Mouse (Mus musculus) embryonic facial prominence, embryonic 15.5 days (tissue): ENCODE results near the gene Ccin. TPM values are rescaled to one million over a fixed set of nuclear protein-coding genes. Genes with fewer than 3 reads are reported as not detected.

ENCODE experiments used
- ATAC-seq: fragments of 200-750 bp; cut with Nextera tagmentation; 2 replicates; pipeline ENCODE4 v1.8.0; 2017; ENCODE audit warnings: low read depth, moderate TSS enrichment; ENCODE audit not compliant: insufficient number of reproducible peaks, low FRiP score, low TSS enrichment
- H3K27ac ChIP-seq: fragments of 300-500 bp; sonication (generic); replicated peaks from 2 replicates; pipeline ENCODE4 v1.5.1; 2015; ENCODE audit warnings: mild to moderate bottlenecking, inconsistent platforms
- H3K27me3 ChIP-seq: fragments of 300-500 bp; sonication (generic); 2 replicates; pipeline ENCODE4 v1.6.1; 2015; ENCODE audit warnings: inconsistent platforms
- H3K36me3 ChIP-seq: fragments of 300-500 bp; sonication (generic); 2 replicates; pipeline ENCODE4 v1.6.1; 2015; ENCODE audit warnings: mild to moderate bottlenecking, inconsistent platforms
- H3K4me1 ChIP-seq: fragments of 300-500 bp; sonication (generic); 2 replicates; pipeline ENCODE4 v1.6.1; 2015; ENCODE audit warnings: inconsistent platforms
- H3K4me2 ChIP-seq: fragments of 300-500 bp; sonication (generic); replicated peaks from 2 replicates; pipeline ENCODE4 v1.6.1; 2015; ENCODE audit warnings: mild to moderate bottlenecking, inconsistent platforms
- H3K4me3 ChIP-seq: fragments of 300-500 bp; sonication (generic); replicated peaks from 2 replicates; pipeline ENCODE4 v1.5.1; 2015; ENCODE audit warnings: mild to moderate bottlenecking, inconsistent platforms
- H3K9ac ChIP-seq: fragments of 300-500 bp; sonication (generic); 2 replicates; pipeline ENCODE4 v1.6.1; 2015; ENCODE audit warnings: inconsistent platforms
- H3K9me3 ChIP-seq: fragments of 300-500 bp; sonication (generic); replicated peaks from 2 replicates; pipeline ENCODE4 v1.6.1; 2016; ENCODE audit warnings: inconsistent platforms
- WGBS: fragments of 180-500 bp; shearing (Covaris S2); methylation state at CpG from one replicate; pipeline ENCODE4 v1.1.7; 2015; 5-methylcytosine and 5-hydroxymethylcytosine counted together
- polyA plus RNA-seq: library from polyadenylated mRNA; unstranded; fragments of >200 nt; fragmentation: Nextera tagmentation; extraction: Ambion mirVana; gene quantifications from 2 replicates; pipeline ENCODE4 v1.2.1, GENCODE M21; 2015

The Ccin gene
- polyA plus RNA-seq, 1 experiment from 2014 or later = not detected

- H3K27ac ChIP-seq = no peak overlapping the region
- peaks cover 31% of the 10 kb centered on the region for H3K4me1 ChIP-seq
- H3K27me3 ChIP-seq = no peaks in the 10 kb centered on the region
- H3K36me3 ChIP-seq = no peaks in the 10 kb centered on the region
- no peaks in the 10 kb centered on the region for H3K9me3 ChIP-seq
- WGBS = 58% methylated on average over 2 of the region's 2 CpGs
- H3K4me3 ChIP-seq = no peak overlapping the region
- ATAC-seq = no peak
- no peak overlapping the region for H3K4me2 ChIP-seq
- H3K9ac ChIP-seq = no peak overlapping the region
Observed at GRCm38 (mm10) chr4:43964326-43964833, 18.9 kb upstream of the Ccin start.

GRCm38 (mm10) chr4:43964951-43965684 is 18.2 kb upstream of the Ccin start:
- H3K4me2 ChIP-seq = no peak overlapping the region
- no peaks in the 10 kb centered on the region for H3K27me3 ChIP-seq
- no peak overlapping the region for H3K27ac ChIP-seq
- H3K4me3 ChIP-seq = no peak overlapping the region
- no peak for ATAC-seq
- H3K4me1 ChIP-seq = peaks cover 33% of the 10 kb centered on the region
- no peaks in the 10 kb centered on the region for H3K9me3 ChIP-seq
- no peaks in the 10 kb centered on the region for H3K36me3 ChIP-seq
- no peak overlapping the region for H3K9ac ChIP-seq
- WGBS = 34% methylated on average over 4 of the region's 4 CpGs

DNA sequence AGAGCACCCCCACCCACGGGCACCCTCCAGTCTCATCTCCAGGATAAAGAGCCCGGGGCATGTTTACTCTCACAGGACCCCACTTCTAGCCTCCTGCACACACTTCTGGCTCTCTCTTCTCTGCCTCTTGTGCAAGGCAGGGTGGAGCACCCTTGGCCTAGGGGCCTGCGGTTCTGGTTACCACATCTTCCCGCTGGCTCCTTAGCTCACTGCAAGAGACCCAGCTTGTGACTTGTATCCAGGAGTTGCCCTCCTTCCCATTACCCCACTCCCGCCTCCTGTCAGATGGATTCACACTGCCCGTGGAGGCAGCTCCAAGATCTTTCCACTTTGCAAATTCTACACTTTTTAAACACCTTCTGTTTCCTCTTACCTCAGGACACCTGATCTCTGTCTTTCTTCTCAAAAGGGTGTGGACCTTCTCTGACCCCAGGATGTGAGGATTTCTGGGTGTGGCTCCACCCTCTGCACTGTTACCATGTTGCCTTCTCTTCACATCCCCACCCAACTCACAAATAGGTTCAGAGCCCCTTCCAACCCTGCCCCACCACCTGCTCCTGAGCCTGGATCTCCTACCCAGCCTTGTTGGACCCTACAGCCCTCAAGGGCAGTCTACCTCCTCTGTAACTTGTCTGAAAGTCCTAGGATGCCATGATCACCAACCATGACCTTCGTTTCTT is 17.3 kb upstream of the Ccin start:
- Histone ChIP-seq H3K4me2 (no peak overlapping the region), H3K9ac (no peak overlapping the region), H3K27me3 (no peaks in the 10 kb centered on the region), H3K36me3 (0 out of 2 replicates have a peak, but pooled peaks cover 3% of the 10 kb centered on the region), H3K4me3 (no peak overlapping the region), H3K27ac (no peak overlapping the region), H3K4me1 (peaks cover 33% of the 10 kb centered on the region), H3K9me3 (no peaks in the 10 kb centered on the region)
- WGBS = 69% methylated on average over 7 of the region's 7 CpGs
- ATAC-seq = no peak

GRCm38 (mm10) chr4:43968650-43969049 is 14.6 kb upstream of the Ccin start:
- Histone ChIP-seq H3K4me2 (no peak overlapping the region; the same call in 1 of the 2 replicates), H3K27me3 (no peaks in the 10 kb centered on the region), H3K4me3 (no peak overlapping the region), H3K36me3 (0 out of 2 replicates have a peak, but pooled peaks cover 3% of the 10 kb centered on the region), H3K4me1 (peaks cover 46% of the 10 kb centered on the region), H3K9me3 (no peaks in the 10 kb centered on the region), H3K9ac (no peak overlapping the region), H3K27ac (no peak overlapping the region)
- WGBS = 40% methylated on average over 13 of the region's 13 CpGs
- no peak for ATAC-seq

DNA sequence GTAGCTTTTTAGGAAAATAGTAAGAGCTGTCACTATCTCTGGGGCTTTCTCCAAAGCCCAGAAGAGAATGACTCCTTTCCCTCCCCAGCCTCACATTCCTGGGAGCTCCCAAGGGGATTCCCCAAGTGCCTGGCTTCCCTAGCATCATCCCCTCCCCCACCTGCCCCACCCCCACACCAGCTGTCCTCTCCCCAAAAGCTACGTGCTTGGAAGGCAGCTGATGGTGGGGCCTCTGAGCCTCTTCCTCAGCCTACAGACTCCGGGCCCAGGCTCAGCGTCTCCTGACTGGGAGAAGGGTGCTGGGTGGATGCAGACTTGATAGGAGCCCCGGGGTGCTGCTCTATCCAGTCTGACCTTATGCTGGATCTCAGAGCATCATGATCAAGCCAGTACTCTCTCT is 13.9 kb upstream of the Ccin start:
- H3K9me3 ChIP-seq = no peaks in the 10 kb centered on the region
- H3K36me3 ChIP-seq = 0 out of 2 replicates have a peak, but pooled peaks cover 3% of the 10 kb centered on the region
- H3K9ac ChIP-seq = no peak overlapping the region
- H3K4me2 ChIP-seq = no peak overlapping the region
- peaks cover 39% of the 10 kb centered on the region for H3K4me1 ChIP-seq
- WGBS = 20% methylated on average over 4 of the region's 4 CpGs
- no peak for ATAC-seq
- H3K27ac ChIP-seq = no peak overlapping the region
- H3K4me3 ChIP-seq = no peak overlapping the region
- no peaks in the 10 kb centered on the region for H3K27me3 ChIP-seq

- H3K4me1 ChIP-seq = peaks cover 30% of the 10 kb centered on the region
- H3K9ac ChIP-seq = no peak overlapping the region
- no peak overlapping the region for H3K4me3 ChIP-seq
- no peak overlapping the region for H3K4me2 ChIP-seq
- 84% methylated on average over 20 of the region's 20 CpGs for WGBS
- no peaks in the 10 kb centered on the region for H3K27me3 ChIP-seq
- 0 out of 2 replicates have a peak, but pooled peaks cover 3% of the 10 kb centered on the region for H3K36me3 ChIP-seq
- H3K27ac ChIP-seq = no peak overlapping the region
- ATAC-seq = no peak
- no peaks in the 10 kb centered on the region for H3K9me3 ChIP-seq
Observed at GRCm38 (mm10) chr4:43970393-43971330, 12.6 kb upstream of the Ccin start.

DNA sequence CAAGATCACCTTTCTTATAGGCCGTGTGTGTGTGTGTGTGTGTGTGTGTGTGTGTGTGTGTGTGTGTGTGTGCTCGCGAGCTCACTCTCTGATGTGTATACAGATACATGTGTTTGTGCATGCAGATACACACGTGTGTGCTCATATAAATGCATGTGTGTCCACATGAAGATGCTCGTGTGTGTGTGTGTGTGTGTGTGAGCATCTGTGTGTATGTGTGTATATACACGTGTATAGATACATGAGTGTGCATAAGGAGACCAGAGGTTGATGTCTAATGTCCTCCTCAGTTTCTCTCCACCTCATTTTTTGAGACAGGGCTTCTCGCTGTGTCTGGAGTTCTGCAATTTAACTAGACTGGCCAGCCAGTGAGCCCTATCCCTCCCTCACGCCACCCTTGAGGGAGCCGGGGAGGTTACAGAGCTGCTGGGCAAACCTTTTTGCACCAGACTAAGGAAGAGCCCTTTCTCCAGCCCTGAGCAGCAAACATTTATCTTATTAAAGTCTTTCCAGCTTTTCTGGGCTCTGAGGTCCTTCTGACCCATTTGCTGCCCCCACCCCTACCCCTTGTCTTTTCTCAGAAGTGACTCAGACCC is 11.6 kb upstream of the Ccin start:
- Histone ChIP-seq H3K36me3 (0 out of 2 replicates have a peak, but pooled peaks cover 3% of the 10 kb centered on the region), H3K4me1 (peaks cover 30% of the 10 kb centered on the region), H3K27me3 (no peaks in the 10 kb centered on the region), H3K9ac (no peak overlapping the region), H3K4me3 (no peak overlapping the region), H3K4me2 (peak overlapping the region; percentile 22; the same call in 1 of the 2 replicates), H3K9me3 (no peaks in the 10 kb centered on the region), H3K27ac (peak overlapping the region; percentile 58)
- 64% methylated on average over 9 of the region's 9 CpGs for WGBS
- no peak for ATAC-seq

DNA sequence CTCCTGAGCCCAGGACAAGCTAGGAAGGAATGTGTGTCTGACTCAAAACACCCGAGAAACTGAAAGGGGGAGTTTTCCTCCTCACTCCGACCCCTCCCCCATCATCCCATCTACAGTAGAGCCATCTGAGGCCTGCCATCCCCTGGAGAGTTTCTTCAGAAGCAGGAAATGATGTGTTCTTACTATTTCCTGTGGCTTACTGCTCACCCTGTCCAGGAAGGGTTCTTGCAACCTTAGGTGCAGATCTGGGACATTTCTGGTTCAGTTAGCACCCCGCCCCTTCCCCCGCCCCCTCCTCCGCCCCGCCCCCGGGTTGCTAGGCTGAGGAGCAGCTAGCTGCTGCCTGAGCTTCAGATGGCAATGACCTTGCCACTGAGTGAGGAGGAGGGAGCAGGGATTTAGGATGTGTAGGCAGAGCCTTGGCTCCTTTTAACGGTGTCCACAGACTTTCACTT is 11.1 kb upstream of the Ccin start:
- Histone ChIP-seq H3K36me3 (0 out of 2 replicates have a peak, but pooled peaks cover 3% of the 10 kb centered on the region), H3K9me3 (no peaks in the 10 kb centered on the region), H3K4me2 (peak overlapping the region; percentile 22; the same call in 1 of the 2 replicates), H3K27ac (peak overlapping the region; percentile 58), H3K4me3 (no peak overlapping the region), H3K4me1 (peaks cover 30% of the 10 kb centered on the region), H3K27me3 (no peaks in the 10 kb centered on the region), H3K9ac (no peak overlapping the region)
- peak; percentile 58 for ATAC-seq
- WGBS = 2% methylated on average over 8 of the region's 8 CpGs

- ATAC-seq = no peak
- 62% methylated on average over 4 of the region's 4 CpGs for WGBS
Observed at GRCm38 (mm10) chr4:43973526-43973981, 9.7 kb upstream of the Ccin start.

GRCm38 (mm10) chr4:43974914-43975616 is 8.2 kb upstream of the Ccin start:
- no peak overlapping the region for H3K9ac ChIP-seq
- no peak for ATAC-seq
- H3K27me3 ChIP-seq = no peaks in the 10 kb centered on the region
- H3K36me3 ChIP-seq = 0 out of 2 replicates have a peak, but pooled peaks cover 3% of the 10 kb centered on the region
- peaks cover 34% of the 10 kb centered on the region for H3K4me1 ChIP-seq
- no peak overlapping the region for H3K27ac ChIP-seq
- no peaks in the 10 kb centered on the region for H3K9me3 ChIP-seq
- H3K4me2 ChIP-seq = no peak overlapping the region
- WGBS = 67% methylated on average over 10 of the region's 10 CpGs
- no peak overlapping the region for H3K4me3 ChIP-seq

More at GRCm38 (mm10) chr4:43973526-43973981, 9.7 kb upstream of the Ccin start:
- no peak overlapping the region for H3K27ac ChIP-seq
- H3K9me3 ChIP-seq = no peaks in the 10 kb centered on the region
- H3K4me1 ChIP-seq = peaks cover 27% of the 10 kb centered on the region
- H3K4me2 ChIP-seq = no peak overlapping the region
- 0 out of 2 replicates have a peak, but pooled peaks cover 3% of the 10 kb centered on the region for H3K36me3 ChIP-seq
- no peak overlapping the region for H3K4me3 ChIP-seq
- no peak overlapping the region for H3K9ac ChIP-seq
- no peaks in the 10 kb centered on the region for H3K27me3 ChIP-seq
